Mouse (Mus musculus) monocyte, adult 5-6 weeks (primary cell): ENCODE results near the gene Csrp1. TPM values are rescaled to one million over a fixed set of nuclear protein-coding genes. Genes with fewer than 3 reads are reported as not detected.

Experiments used
- ATAC-seq: fragments of 153-309, 156-312 bp; replicated peaks from 2 replicates; pipeline ENCODE4 v1.8.0; 2017; ENCODE audit warnings: mild to moderate bottlenecking; ENCODE audit not compliant: low TSS enrichment, insufficient number of reproducible peaks, severe bottlenecking, poor library complexity, low FRiP score
- total RNA-seq: library from RNA; stranded (forward); fragments of 200-1000, 200-491, 200-594 nt; gene quantifications from 3 replicates; pipeline ENCODE4 v1.2.3, GENCODE M21; 2017

The Csrp1 gene
- total RNA-seq, 1 experiment from 2014 or later, result 25.1 TPM

DNA sequence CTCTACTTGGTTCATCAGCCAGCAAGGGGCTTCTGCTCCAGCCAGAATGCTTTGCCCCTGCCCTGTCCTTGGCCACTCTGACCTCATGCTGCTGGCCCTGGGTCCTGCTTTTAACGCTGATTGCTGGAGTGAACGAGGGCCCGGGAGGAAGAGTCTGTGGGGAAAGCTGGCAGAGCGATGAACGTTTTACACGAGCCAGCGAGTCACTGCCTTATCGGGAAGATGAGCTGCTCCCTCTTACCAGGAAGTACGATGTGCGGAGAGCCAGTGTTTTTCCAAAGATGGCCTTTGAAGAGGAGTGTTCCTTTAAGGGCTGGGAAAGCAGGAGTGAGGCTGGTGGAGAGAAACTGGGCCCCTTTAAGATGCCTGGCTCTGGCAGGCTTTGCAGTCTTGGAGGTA is 28.4 kb upstream of the Csrp1 start:
- no peak for ATAC-seq

DNA sequence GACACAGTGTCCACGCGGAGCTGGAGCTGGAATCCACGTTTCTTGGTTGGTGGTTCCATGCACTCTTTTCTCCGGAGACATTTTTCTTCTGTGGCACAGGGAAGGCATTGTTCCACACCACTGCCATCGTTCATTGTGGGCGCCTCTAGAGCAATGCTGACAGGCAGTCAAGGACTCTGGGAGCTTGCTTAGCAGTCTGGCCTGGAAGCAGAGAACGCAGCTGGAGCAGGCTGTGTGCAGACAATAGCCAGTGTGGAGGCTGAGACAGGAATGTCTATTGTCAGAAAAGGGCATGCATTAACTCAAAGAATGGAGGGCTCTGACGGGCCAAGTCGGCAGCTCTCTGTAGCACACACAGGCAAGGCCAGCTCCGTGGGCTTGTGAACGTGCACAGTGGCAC is 25.7 kb upstream of the Csrp1 start:
- no peak for ATAC-seq

DNA sequence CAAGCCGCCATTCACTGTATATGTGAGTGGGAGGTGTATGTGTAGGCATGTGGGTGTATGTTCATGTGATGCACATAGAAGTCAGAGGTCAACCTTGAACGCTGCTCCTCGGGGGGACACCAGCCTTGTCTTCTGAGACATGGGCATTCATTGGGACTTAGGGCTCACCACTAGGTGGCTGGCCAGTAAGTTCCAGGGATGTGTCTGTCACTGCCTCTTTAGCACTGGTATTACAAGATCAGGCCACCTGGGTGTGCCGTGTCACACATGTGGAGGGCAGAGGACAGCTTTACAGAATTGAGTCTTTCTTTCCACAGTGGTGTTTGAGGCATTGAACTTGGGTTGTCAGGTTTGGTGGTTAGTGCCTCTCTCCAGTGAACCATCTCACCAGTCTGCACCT is 22.4 kb upstream of the Csrp1 start:
- ATAC-seq, result no peak

DNA sequence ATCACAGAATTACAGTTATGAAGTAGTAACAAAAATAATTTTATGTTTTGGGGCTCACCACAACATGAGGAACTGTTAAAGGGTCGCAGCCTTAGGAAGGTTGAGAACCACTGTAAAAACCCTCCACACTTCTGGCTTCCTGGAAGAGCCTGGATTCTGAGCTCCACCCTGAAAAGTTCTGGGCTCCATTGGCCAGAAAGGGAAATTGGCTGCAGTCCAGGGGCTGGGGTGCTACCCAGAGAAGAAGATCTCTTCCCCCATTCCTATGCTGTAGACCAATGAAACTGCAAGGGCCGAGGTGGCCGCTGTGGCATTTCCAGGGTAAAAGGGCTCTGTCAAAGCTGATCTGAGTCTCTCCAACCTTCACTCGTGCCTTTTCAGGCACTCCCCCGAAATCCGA is 21.8 kb upstream of the Csrp1 start:
- no peak for ATAC-seq

DNA sequence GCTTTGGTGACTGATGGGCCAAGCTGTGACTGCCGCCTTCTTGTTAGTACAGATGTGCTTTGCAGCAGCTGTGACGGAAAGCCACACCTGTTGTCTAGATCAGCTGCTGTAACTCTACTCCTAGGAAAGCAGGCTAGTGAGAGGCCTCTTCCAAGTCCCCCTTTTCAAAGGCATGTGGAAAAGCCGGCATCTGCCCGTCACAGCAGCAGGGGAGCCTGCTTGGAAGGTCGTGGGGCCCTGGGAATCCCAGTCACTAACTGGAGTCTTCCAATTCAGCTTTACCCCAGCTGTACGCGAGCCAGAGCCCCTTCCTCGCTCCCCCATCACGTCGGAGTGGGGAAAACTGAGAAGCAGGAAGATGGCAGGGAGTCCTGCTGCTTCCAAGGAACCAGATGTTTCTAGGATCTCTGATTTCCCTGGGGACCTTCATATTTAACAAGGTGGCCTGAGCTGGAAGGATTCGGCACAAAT is 21.4 kb upstream of the Csrp1 start:
- no peak for ATAC-seq

DNA sequence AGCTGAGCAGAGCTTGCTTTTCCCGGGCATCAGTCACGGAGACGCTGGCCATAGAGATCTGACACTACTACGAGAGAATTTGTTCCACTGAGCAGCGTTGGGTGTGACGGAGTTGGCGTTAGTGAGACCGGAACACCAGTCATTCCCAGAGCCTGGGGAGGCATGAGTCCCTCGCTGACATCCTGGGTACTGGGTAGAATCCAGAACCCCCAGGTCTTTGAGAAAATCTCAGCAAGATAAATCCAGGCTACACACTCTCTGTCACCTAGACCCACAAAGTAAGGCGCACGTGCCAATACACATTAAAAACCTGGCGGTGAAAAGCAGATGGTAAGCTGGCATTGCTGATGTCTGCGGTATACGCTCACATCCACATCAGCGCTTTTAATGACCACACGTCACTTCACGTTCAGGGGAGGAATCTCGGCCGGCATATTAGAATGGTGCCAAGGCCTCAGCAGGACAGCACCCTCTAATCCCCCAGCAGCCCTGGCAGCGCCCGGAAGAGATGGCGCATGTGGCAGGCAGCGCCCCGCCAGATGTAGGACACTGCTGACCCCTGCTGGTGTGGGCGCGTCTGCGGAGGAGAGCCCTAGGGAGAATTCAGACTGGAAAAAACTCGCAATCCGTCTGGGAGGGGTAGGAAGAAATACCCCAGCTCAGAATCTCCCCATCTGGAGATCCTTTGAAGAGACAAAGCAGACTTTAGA is 20.7 kb upstream of the Csrp1 start:
- ATAC-seq, result peak; percentile 80

DNA sequence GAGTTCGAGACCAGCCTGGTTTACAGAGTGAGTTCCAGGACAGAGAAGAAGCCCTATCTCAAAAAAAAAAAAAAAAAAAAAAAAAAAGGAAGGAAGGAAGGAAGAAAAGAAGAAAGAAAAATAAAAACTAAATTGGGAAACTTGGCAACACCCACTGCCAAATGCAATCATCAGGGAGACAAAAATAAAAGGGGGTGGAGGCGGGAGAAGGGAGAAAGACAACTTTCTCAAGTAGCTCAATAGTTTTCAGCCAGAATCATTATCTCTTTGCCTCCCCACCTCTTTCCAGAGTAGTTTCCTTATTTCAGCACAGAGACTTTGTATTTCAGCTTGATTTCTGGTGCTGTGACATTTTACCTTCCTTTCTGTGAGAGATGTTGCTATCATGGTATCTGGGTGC is 20.0 kb upstream of the Csrp1 start:
- no peak for ATAC-seq

DNA sequence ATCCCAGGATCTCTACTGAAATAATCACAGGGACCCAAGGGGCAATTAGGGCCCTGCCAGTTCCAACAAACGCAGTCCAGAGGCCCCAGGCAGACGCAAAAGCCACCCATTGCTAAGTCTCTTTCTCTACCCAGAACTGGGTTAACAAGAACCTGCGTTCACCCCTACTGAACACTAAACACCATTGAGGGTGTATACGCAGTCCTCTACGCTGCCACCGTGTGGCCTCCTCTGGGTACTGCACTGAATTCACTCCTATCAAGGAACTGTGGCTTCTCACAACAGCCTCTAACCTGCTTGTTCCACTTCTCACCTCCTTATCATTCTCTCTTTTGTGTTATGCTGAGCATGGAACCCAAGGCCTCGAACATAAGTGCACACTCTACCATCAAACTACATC is 19.3 kb upstream of the Csrp1 start:
- peak; percentile 88 for ATAC-seq

DNA sequence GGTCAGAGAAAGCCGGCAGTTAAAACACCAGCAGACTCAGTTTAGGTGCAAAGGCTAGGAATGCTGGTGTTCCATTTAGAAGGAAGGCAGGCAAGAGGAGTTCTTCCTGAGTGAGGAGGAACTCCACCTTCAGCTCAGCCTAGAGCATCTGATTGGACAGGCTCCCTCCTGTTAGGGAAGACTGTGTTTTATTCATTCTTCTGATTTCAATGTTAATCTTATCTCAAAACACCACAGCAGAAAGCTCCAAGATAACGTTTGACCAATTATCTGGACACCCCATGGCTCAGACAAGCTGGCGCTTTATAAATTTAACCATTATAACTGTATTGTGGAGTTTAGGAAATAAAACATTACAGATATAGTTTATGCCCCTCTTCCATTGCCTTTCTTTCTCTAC is 18.5 kb upstream of the Csrp1 start:
- ATAC-seq, result no peak

DNA sequence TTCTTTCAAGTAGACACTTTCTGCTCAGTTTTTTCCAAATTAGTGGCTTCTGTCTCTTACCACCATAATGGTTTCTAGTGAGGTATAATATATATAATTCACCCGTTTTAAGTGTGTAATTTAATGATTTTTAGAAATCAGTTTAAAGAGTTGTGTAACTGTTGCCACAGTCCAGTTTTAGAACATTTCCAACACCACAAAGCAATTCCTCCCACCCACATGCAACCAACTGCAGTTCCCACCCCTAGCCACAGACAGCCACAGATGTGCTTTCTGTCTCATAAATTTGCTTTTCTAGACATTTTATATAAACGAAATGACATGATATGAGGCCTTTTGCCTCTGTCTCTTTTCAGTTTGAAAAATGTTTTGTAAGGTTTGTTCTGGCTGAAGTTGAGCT is 17.1 kb upstream of the Csrp1 start:
- ATAC-seq, result no peak

DNA sequence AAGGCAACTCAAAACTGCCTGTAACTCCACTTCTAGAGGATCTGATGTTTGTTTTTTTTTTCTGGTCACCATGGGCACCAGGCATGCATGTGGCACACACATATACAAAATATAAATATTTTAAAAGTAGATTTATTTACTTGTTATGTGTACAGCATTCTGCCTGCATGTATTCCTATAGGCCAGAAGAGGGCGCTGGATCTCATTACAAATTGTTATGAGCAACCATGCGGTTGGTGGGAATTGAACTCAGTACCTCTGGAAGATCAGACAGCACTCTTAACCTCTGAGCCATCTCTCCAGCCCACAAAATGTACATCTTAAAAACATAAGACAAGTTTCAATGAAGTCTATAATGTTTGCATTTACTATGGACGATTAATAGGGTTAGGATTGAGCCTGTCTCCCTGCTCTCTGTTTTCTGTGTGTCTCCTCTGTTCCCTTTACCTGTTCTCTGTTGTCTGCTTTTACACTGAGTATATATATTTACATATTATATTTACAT is 15.5 kb upstream of the Csrp1 start:
- no peak for ATAC-seq

DNA sequence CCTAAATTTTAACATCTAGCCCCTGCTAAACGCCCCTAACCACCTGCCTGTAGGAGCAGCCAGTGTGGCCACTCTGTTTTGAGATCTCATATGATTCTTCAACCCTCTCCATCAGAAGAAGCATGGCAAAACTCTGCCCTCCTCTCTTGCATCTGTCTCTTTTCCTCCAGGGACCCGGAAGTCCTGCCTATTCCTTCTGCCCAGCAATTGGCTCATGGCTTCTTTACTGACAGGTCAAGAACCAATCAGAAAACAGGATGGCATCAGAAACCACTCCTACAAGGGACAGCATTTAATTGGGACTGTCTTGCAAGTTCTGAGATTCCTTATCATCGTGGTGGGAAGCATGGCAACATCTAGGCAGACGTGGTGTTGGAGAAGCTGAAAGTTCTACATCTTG is 11.5 kb upstream of the Csrp1 start:
- ATAC-seq, result no peak

DNA sequence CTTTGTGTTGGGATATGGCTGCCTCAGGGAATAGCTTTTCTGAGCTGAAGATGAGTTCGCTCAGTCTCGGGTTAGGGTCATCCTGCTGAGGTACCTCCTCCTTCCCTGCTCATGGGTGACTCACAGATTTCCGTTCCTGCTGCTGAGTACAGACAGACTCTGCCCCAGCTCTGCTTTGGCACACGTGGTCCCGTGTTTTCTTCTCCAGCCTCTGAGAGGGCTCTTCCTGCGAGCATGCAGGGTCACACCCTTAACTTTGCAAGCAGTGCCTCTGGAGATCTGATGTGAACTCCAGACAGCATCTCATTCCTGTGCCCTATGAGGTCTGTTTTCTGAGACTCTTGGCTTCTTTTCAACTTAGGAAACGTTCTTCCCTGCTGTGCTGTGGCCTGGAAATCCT is 8.7 kb upstream of the Csrp1 start:
- ATAC-seq, result no peak

DNA sequence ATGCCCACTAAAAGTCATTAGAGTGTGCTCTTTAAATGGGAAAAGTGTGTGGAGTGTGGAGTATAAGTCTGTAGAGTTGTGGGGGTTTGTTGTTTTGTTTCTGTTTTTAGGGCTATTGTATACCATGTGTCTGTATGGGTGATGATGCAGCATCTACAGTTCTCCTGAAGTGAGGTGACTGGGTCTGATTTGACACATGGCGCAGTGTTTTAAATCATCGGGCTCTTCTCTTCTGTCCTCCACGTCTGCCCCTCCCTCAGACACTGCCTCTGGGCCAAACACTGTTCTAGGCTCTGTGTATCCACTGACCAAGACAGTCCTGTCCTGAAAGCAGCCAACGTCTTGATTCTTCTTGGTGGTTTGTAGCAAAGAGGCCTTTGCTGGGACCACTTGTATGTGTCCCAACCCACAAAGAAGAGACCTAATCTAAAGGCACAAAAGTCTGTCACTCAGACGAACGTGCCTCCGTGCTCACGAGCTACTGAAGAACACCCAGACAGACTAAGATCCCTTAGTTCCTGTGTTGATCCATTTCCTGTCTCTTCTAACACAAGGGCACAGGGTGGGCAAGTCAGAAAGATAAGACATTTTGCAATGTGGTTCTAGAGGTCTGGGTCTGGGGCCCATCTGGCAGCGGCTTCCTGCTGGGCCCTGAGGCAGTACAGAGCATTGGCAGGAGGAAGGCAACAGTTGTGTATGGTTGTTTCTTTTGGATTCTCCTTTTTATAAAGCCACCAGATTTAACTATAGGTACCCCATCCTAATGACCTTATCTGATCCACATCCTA is 5.6 kb upstream of the Csrp1 start:
- ATAC-seq, result no peak

DNA sequence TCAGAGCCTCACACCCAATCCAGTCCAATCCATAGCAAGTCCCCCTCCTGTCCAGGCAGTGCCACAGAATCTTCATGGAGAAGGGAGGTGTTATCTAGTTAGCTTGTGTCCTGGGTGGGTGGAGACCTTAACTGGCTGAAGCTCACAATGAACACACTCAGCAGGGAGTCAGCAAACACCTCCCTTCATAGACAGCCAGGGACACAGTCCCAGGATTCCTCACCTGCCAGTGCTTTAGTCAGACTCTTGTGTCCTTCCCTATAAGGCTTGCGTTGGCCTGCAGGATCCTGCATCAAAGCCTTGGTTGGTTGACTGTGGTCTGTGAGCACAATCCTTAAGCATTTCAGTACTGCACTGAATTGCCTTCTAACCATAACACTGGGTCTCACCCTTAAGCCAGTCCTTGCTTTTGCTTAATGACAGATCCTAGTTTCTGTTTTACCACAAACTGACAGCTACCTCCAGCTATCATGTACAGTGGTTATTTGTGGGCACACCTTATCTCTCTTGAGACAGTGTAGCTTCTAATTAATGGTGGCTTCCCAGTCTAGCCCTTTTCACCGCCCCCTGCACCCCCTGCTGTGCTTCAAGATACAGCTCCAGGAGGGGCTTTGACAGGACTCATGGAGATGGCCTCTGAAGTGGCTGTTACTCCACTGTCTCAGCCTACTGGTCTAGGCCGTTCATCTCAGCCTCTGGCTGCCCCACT is 4.8 kb upstream of the Csrp1 start:
- ATAC-seq, result no peak

DNA sequence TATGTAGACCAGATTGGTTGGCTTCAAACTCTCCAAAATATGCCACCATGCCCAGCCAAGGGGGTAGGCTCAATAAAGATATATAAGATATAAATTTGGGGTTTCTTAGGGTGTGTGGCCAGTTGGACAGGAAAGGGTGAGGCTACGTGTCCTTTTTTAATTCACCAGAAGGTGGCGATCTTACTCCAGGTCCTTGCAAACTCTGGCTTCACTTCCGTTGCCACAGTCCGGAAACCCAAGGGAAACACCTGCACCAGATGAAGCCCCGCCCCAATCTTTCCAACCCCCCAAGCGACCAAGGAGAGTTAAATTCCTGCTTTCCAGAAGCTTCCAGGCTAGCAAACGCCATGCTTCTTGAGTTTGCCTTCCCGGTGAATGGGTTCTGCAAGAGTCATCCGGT is 375 bp upstream of the Csrp1 start:
- peak; percentile 91 for ATAC-seq

DNA sequence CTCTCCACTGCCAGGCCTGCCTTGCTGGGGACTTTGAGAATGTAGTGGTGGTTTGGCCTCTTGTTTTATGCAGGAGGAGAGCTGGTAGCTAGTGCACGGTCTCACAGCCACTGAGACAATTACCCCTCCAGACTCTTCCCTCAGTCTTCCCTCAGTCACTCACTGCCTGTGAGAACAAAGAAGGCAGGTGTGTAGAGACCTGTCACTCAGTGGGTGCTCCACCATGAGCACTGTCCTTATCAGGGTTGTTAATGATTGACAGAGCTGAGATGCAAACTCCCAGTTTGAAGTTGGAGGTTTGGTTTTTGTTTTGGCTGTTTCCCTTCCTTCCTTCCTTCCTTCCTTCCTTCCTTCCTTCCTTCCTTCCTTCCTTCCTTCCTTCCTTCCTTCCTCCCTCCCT is 3.2 kb downstream of the Csrp1 start:
- ATAC-seq, result no peak

DNA sequence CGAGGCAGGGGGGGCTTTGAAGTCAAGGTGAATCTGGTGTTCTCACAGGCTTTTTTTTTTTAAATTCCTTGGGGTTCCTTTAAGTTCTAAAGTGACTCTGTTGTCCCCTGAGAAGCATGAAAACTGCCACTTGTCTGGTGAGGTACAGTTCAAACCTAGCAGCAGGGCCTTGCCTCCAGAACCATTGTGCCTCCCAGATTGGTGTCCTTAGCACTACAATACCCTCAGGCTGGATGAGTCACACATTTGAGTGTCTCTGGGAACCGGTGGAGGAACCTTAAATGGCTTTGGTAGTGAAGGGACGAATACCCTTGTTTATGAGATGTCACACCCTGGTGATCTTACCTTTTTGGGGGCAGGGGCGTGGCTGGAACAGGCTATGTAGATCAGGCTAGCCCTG is 4.3 kb downstream of the Csrp1 start:
- no peak for ATAC-seq

DNA sequence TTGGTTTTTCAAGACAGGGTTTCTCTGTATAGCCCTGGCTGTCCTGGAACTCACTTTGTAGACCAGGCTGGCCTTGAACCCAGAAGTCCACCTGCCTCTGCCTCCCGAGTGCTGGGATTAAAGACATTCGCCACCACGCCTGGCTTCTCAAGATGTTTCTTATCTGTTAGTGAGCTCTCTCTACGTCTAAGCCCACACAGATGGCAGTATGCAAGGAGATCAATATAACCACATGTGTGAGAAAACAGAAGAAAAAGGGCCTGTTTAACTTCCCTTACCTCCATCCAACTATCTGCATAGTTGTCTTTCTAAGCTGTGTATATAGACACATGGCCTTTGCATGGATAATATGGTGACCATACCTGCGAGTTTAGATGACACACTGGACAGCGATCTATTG is 5.5 kb downstream of the Csrp1 start:
- no peak for ATAC-seq

DNA sequence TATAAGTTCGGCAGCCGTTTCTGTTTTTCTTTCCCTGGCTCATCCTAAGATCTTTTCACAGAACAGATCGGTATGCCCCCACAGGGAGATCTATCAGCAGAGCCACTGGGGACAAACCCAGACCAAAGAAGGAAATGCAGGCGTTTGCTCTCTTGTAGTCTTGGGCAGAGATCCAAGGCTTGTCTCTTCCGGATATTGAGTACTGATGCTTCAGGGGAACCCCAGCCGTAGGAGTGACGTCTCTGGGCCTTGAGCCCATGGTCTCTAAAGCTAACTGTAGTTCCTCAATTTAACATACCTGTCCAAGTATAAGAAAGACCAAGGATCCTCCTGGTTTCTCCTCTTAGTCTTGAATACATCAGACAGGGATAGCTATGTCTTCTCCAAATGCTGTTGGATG is 6.1 kb downstream of the Csrp1 start:
- no peak for ATAC-seq
